Mouse (Mus musculus) limb, embryonic 13.5 days (tissue): ENCODE measurements around the gene Gm13420. TPM values are rescaled to one million over a fixed set of nuclear protein-coding genes. Genes with fewer than 3 reads are reported as not detected.

Experiments
- polyA plus RNA-seq: library from polyadenylated mRNA; unstranded; fragments of >200 nt; fragmentation: Nextera tagmentation; extraction: Ambion mirVana; gene quantifications from 2 replicates; pipeline ENCODE4 v1.2.1, GENCODE M21; 2015

Gm13420 gene
- polyA plus RNA-seq, 1 experiment from 2014 or later: not detected

Other genes starting within 250 kb of the Gm13420 start
- 15.2 and 15.9 TPM in 2 replicates for gene Rapgef1, start 132.0 kb downstream of the Gm13420 start, polyA plus RNA-seq
- 0.55 and 0.98 TPM in 2 replicates for gene Gm13547, start 7.6 kb upstream of the Gm13420 start, polyA plus RNA-seq
- gene Coq4, start 35.8 kb upstream of the Gm13420 start, polyA plus RNA-seq: 29.7 and 29.9 TPM in 2 replicates
- gene Trub2, start 36.8 kb upstream of the Gm13420 start, polyA plus RNA-seq: 48.5 and 50.1 TPM in 2 replicates
- gene Slc27a4, start 50.9 kb upstream of the Gm13420 start, polyA plus RNA-seq: 14.8 and 15.6 TPM in 2 replicates
- 24.3 and 27.2 TPM in 2 replicates for gene Urm1, start 68.4 kb upstream of the Gm13420 start, polyA plus RNA-seq
- 28.8 and 33.4 TPM in 2 replicates for gene Cercam, start 117.5 kb upstream of the Gm13420 start, polyA plus RNA-seq
- 64.4 and 68.9 TPM in 2 replicates for gene Odf2, start 137.5 kb upstream of the Gm13420 start, polyA plus RNA-seq
- 74.2 and 75.1 TPM in 2 replicates for gene Gle1, start 183.7 kb upstream of the Gm13420 start, polyA plus RNA-seq
- gene Sptan1, start 213.9 kb upstream of the Gm13420 start, polyA plus RNA-seq: 85.5 and 90.7 TPM in 2 replicates